Mouse (Mus musculus) forelimb bud, embryonic 11.5 days (tissue): ENCODE data around the gene Dhrs7b.

ENCODE experiments used
- DNase-seq: peaks from one replicate; pipeline ENCODE4 v3.0.0-alpha.2; 2012; ENCODE audit warnings: low read depth, low spot score

Dhrs7b gene

DNA sequence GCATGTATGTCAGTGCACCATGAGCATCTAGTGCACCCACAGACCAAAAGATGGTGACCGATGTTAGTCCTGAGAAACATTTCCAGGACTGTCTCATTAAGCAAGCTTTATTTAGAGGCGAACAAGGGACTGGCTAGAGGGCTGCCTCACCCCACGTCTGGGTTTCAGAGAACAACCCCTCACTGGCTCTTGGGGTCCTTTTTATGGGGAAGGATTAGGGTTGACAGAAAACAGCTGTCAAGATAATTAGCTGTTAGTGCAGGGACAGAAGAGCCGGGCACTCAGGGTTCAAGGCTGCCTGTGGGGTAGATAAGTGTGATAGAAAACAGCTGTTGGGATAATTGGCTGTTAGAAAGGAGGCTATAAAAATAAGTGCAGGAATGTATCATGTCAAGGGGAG is 65.5 kb downstream of the Dhrs7b start:
- DNase-seq = peak; percentile 89

DNA sequence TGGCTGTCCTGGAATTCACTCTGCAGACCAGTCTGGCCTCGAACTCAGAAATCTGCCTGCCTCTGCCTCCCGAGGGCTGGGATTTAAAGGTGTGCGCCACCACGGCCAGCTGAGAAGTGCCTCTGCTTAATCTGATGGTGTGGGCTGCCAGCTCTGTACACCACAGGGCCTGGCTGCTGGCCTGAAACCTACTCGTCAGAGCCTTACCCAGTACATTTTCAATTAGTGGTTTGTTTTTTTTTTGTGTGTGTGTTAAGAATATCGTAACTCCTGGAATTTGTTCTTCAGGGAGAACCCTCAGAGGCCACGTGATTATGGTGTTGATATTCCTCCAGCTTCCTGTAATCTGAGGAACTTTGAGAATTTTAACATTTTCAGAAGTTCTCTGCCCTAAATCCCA is 71.6 kb downstream of the Dhrs7b start:
- DNase-seq = no peak

DNA sequence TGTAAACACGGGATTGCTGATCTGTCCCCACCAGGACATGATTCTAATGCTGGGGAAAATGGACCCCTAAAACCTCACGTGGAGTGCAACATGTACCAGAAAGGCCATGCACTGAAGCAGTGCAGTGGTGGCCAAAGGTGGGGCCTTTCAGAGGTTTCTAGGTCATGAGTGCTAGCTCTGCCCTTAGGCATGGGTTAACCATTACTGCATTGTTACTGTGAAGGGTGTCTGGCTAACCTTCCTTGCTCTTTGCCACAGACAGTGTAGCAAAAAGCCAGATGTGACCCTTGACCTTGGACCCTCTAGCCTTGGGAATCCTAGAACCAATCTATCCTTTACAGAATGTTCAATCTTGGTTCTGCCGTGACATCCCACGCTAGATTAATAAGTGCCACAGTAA is 72.1 kb downstream of the Dhrs7b start:
- no peak for DNase-seq

DNA sequence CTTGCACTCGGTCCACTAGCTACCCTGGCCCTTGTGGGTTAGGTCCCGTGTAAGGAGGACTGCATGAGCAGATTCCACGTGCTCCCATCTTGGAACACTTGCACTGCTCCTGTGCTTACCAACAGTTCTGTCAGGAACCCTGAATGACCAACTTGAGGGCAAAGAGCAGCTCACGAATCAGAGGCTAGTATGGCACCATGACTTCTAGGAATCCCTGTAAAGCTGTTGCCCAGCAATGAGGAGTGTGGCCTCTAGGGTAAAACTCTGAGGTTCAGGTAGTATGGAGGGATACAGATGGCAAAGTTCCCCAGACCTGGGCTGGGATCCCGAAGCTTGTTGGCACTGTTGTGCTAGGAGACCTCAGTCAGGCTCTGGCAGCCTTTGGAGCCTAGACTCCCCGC is 73.2 kb downstream of the Dhrs7b start:
- DNase-seq = no peak

DNA sequence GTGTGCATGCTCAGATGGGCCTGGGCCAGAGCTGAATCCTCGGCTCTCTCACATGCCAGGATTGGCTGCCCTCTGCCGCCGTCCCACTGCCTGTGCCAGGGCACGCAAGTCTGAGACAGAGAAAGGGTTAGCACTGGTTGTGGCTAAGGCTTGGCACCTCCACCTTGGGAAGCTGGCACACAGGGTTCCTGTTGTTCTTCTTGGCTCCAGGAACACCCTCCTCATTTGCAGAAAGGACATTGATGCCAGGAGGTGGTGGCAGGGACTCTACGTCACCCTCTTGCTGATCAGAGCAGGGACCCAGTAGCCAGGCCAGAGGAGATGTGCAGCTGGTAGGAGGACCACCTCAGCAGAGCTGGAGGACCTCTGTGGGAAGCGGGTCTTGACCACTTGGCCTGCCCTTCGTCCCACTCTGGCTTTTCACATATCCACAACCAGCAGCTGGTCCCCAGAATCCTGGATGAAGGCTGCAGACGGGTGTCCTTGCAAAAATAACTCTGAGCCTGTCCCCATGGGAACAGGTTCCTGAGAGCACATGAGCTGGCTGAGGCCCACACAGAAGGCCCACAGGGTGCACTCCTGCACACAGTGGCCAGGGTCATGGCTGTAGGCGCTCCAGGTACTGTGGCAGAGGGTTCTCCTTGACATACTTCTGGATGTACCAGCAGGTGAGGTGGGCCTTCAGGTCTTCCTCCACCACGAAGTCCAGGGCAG is 75.1 kb downstream of the Dhrs7b start:
- DNase-seq = no peak

DNA sequence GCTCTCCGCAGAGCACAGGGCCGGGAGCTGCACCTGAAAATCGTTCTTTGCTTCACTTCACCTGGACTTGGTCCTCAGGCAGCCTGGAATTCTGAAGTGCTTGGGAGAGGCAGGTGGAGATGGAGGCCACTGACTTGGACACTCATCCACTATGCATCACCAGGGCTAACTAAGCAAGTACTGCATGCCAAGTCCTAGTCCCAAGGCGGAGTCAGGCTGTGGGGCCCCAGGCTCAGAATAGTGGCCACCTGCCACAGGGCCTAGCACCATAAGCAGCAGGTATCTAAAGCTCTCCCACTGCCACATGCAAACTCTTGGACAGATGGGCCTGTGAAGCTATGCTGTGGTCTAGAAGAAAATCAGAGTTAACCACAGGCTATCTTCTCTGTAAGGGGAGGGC is 76.0 kb downstream of the Dhrs7b start:
- no peak for DNase-seq

DNA sequence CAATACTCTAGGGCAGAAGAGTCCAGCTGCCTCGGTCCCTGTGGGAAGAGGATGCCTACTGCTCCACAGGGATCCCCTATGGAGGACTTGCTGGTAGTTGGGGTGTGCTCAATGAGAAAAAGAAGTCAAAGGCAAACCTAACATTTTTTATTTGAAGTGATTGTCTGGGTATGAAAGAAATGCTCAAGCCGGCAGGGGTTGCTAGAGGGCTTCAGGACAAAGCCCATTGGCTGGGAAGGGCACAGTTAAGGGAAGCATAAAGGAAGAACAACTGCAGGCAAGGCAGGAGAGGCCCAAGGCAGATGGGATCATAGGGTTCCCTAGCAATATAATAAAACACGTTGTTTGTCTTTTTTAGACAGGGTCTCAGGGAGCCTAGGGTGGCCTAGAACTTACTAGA is 77.6 kb downstream of the Dhrs7b start:
- no peak for DNase-seq

DNA sequence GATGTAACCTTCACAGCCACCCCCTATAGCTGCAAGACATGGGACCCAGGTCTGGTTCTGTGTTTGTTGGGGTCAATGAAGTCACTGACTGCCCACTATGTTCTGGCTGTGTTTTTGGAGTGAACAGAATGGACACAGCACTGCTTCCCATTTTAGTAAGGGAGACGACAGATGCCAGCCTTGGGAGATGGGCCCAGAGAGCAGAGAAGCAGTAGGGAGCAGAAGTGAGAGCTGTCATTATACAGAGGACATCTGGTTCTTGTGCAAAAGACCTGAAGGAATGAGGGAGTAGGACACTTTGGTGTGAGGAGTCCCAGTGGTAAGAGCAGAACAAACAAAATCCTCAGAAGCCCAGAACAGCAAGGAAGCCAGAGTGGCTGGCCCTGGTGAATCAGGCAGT is 79.2 kb downstream of the Dhrs7b start:
- DNase-seq = no peak
